Mouse (Mus musculus) megakaryocyte progenitor cell, adult 5-6 weeks (primary cell): ENCODE measurements around the gene Gria1. TPM values are rescaled to one million over a fixed set of nuclear protein-coding genes. Genes with fewer than 3 reads are reported as not detected.

Experiments
- ATAC-seq: replicated peaks from 2 replicates; pipeline ENCODE4 v1.8.0; 2016; ENCODE audit warnings: mild to moderate bottlenecking, moderate TSS enrichment, inconsistent platforms; ENCODE audit not compliant: poor library complexity
- total RNA-seq, 2 experiments: library from RNA; stranded (forward) in 1 of 2; stranded (reverse) in 1 of 2; fragments of 157-497, 149-512 nt in 1 of 2; fragments of 200-1000 nt in 1 of 2; gene quantifications; 2 replicates each; pipeline versions ENCODE4 v1.2.3 to v1.2.4; 2015 to 2017

Gene Gria1
- total RNA-seq, 2 experiments from 2014 or later = not detected

GRCm38 (mm10) chr11:57160076-57160475 is 148.9 kb downstream of the Gria1 start:
- no peak for ATAC-seq

GRCm38 (mm10) chr11:57162931-57163330 is 151.7 kb downstream of the Gria1 start:
- ATAC-seq = no peak

- no peak for ATAC-seq
Observed at GRCm38 (mm10) chr11:57170058-57170457, 158.9 kb downstream of the Gria1 start.

- no peak for ATAC-seq
Observed at GRCm38 (mm10) chr11:57174165-57174564, 163.0 kb downstream of the Gria1 start.

- ATAC-seq = no peak
Observed at GRCm38 (mm10) chr11:57176552-57176951, 165.4 kb downstream of the Gria1 start.

GRCm38 (mm10) chr11:57184216-57184615 is 173.0 kb downstream of the Gria1 start:
- no peak for ATAC-seq

- no peak for ATAC-seq
Observed at GRCm38 (mm10) chr11:57185110-57185509, 173.9 kb downstream of the Gria1 start.

- no peak for ATAC-seq
Observed at GRCm38 (mm10) chr11:57189391-57189790, 178.2 kb downstream of the Gria1 start.

GRCm38 (mm10) chr11:57194746-57195145 is 183.6 kb downstream of the Gria1 start:
- ATAC-seq = no peak

GRCm38 (mm10) chr11:57201245-57201976 is 190.2 kb downstream of the Gria1 start:
- ATAC-seq = no peak

GRCm38 (mm10) chr11:57204371-57204770 is 193.2 kb downstream of the Gria1 start:
- ATAC-seq = no peak

GRCm38 (mm10) chr11:57207260-57207659 is 196.1 kb downstream of the Gria1 start:
- ATAC-seq = no peak

GRCm38 (mm10) chr11:57214079-57214478 is 202.9 kb downstream of the Gria1 start:
- no peak for ATAC-seq

GRCm38 (mm10) chr11:57214583-57214982 is 203.4 kb downstream of the Gria1 start:
- ATAC-seq = no peak

GRCm38 (mm10) chr11:57222797-57223569 is 211.8 kb downstream of the Gria1 start:
- ATAC-seq = no peak

GRCm38 (mm10) chr11:57235446-57235845 is 224.3 kb downstream of the Gria1 start:
- no peak for ATAC-seq

- ATAC-seq = no peak
Observed at GRCm38 (mm10) chr11:57236431-57236830, 225.2 kb downstream of the Gria1 start.

GRCm38 (mm10) chr11:57239758-57240157 is 228.6 kb downstream of the Gria1 start:
- ATAC-seq = no peak

GRCm38 (mm10) chr11:57243835-57244234 is 232.6 kb downstream of the Gria1 start:
- no peak for ATAC-seq

- no peak for ATAC-seq
Observed at GRCm38 (mm10) chr11:57244543-57244942, 233.4 kb downstream of the Gria1 start.

GRCm38 (mm10) chr11:57248870-57249269 is 237.7 kb downstream of the Gria1 start:
- no peak for ATAC-seq

GRCm38 (mm10) chr11:57250129-57250528 is 238.9 kb downstream of the Gria1 start:
- ATAC-seq = no peak
